Mouse (Mus musculus) testis, adult 2 months (tissue): ENCODE measurements around the gene Fap.

Source experiments
- CTCF ChIP-seq: fragments of 200-500 bp; IDR thresholded peaks from 2 replicates; pipeline ENCODE4 v1.5.1; 2012; ENCODE audit warnings: low read depth, mild to moderate bottlenecking, inconsistent platforms, low read length, moderate library complexity; ENCODE audit not compliant: control insufficient read depth, insufficient read depth, insufficient replicate concordance
- POLR2A ChIP-seq: fragments of 200-500 bp; IDR thresholded peaks from 2 replicates; pipeline ENCODE4 v1.6.1; 2012; ENCODE audit warnings: low read depth, mild to moderate bottlenecking, inconsistent platforms, low read length, moderate library complexity; ENCODE audit not compliant: control insufficient read depth

DNA sequence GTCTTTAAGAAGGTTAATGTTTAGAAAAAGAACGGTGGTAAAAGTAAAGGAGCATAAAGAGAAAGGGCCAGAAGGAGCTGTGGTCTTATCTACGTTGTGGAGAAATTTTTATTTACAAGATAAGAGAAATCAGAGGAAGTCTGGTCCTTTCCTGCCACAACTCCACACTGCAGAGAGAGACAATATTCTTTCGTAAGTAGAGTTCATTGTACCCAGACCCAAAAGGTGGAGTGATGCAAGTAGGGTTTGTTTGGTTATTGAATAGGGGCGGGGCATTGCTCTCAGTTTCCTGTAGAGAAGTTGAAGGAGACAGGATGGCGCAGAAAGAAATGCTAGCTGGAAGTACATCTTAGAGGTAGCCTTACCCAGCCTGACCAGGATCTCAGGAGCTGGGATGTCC, 11.9 kb upstream of the Fap start:
- TF ChIP-seq CTCF (no peak), POLR2A (no peak)
